Mouse (Mus musculus): ENCODE measurements around the gene Slc35e3.

The Slc35e3 gene

GRCm38 (mm10) chr10:117696021-117696826, 49.9 kb downstream of the Slc35e3 start:
- DNase-seq, result no peak

GRCm38 (mm10) chr10:117695605-117696004, 50.6 kb downstream of the Slc35e3 start:
- DNase-seq, result no peak

- no peak for DNase-seq
Observed at GRCm38 (mm10) chr10:117695027-117695426, 51.1 kb downstream of the Slc35e3 start.

GRCm38 (mm10) chr10:117694255-117694953, 51.8 kb downstream of the Slc35e3 start:
- DNase-seq, result no peak

GRCm38 (mm10) chr10:117692953-117693352, 53.2 kb downstream of the Slc35e3 start:
- DNase-seq, result no peak

GRCm38 (mm10) chr10:117692173-117692572, 54.0 kb downstream of the Slc35e3 start:
- DNase-seq, result no peak

- DNase-seq, result no peak
Observed at GRCm38 (mm10) chr10:117691389-117691968, 54.7 kb downstream of the Slc35e3 start.

- DNase-seq, result no peak
Observed at GRCm38 (mm10) chr10:117690770-117691296, 55.3 kb downstream of the Slc35e3 start.

- DNase-seq, result no peak
Observed at GRCm38 (mm10) chr10:117690101-117690352, 56.1 kb downstream of the Slc35e3 start.

- no peak for DNase-seq
Observed at GRCm38 (mm10) chr10:117689297-117690100, 56.7 kb downstream of the Slc35e3 start.

GRCm38 (mm10) chr10:117688204-117689151, 57.7 kb downstream of the Slc35e3 start:
- no peak for DNase-seq

GRCm38 (mm10) chr10:117687577-117687976, 58.6 kb downstream of the Slc35e3 start:
- no peak for DNase-seq

- no peak for DNase-seq
Observed at GRCm38 (mm10) chr10:117687018-117687417, 59.1 kb downstream of the Slc35e3 start.

GRCm38 (mm10) chr10:117685849-117686591, 60.1 kb downstream of the Slc35e3 start:
- DNase-seq, result no peak

- no peak for DNase-seq
Observed at GRCm38 (mm10) chr10:117685171-117685848, 60.9 kb downstream of the Slc35e3 start.

- no peak for DNase-seq
Observed at GRCm38 (mm10) chr10:117684298-117685170, 61.6 kb downstream of the Slc35e3 start.

- DNase-seq, result no peak
Observed at GRCm38 (mm10) chr10:117683734-117684037, 62.5 kb downstream of the Slc35e3 start.

Data from cerebellum, adult 8-10 months (tissue).